Mouse (Mus musculus) ES-E14 (cell line): ENCODE measurements around the gene Cdc42bpg.

Source experiments
- CHD2 ChIP-seq: IDR thresholded peaks from 2 replicates; pipeline ENCODE4 v1.6.1; 2014; ENCODE audit warnings: mild to moderate bottlenecking, low read depth, low read length, inconsistent platforms
- ZNF384 ChIP-seq: IDR thresholded peaks from 2 replicates; pipeline ENCODE4 v1.6.1; 2012; ENCODE audit warnings: low read depth, low read length, inconsistent platforms

GRCm38 (mm10) chr19:6340524-6341452 lies 34.5 kb downstream of the Cdc42bpg start, which contains the start of gene Map4k2:
- TF ChIP-seq ZNF384 = no peak
- TF ChIP-seq CHD2 = no peak
